Mouse (Mus musculus) intestine, postnatal 0 days (tissue): ENCODE data around the gene Tex13c2. TPM values are rescaled to one million over a fixed set of nuclear protein-coding genes. Genes with fewer than 3 reads are reported as not detected.

ENCODE experiments used
- ATAC-seq: fragments of 200-750 bp; cut with Nextera tagmentation; 2 replicates; pipeline ENCODE4 v1.8.0; 2017; ENCODE audit warnings: mild to moderate bottlenecking, moderate TSS enrichment, moderate library complexity
- H3K27ac ChIP-seq: fragments of 300-500 bp; sonication (generic); 2 replicates; pipeline ENCODE4 v1.5.1; 2014; ENCODE audit warnings: mild to moderate bottlenecking, low read depth, low read length, moderate library complexity
- H3K27me3 ChIP-seq: fragments of 300-500 bp; sonication (generic); replicated peaks from 2 replicates; pipeline ENCODE4 v1.6.1; 2014; ENCODE audit warnings: low read length, mixed read lengths; ENCODE audit not compliant: control insufficient read depth, insufficient read depth
- H3K36me3 ChIP-seq: fragments of 300-500 bp; sonication (generic); 2 replicates; pipeline ENCODE4 v1.6.1; 2014; ENCODE audit warnings: mild to moderate bottlenecking, moderate library complexity; ENCODE audit not compliant: control insufficient read depth, insufficient read depth
- H3K4me1 ChIP-seq: fragments of 300-500 bp; sonication (generic); replicated peaks from 2 replicates; pipeline ENCODE4 v1.6.1; 2014; ENCODE audit warnings: antibody characterized with exemption, low read length, mixed read lengths; ENCODE audit not compliant: control insufficient read depth, insufficient read depth
- H3K4me2 ChIP-seq: fragments of 300-500 bp; sonication (generic); replicated peaks from 2 replicates; pipeline ENCODE4 v1.6.1; 2014; ENCODE audit warnings: low read depth, mild to moderate bottlenecking, moderate library complexity
- H3K4me3 ChIP-seq: fragments of 300-500 bp; sonication (generic); 2 replicates; pipeline ENCODE4 v1.5.1; 2014; ENCODE audit warnings: low read depth, low read length
- H3K9ac ChIP-seq: fragments of 300-500 bp; sonication (generic); 2 replicates; pipeline ENCODE4 v1.6.1; 2014; ENCODE audit warnings: mild to moderate bottlenecking, low read depth, low read length
- H3K9me3 ChIP-seq: fragments of 300-500 bp; sonication (generic); 2 replicates; pipeline ENCODE4 v1.6.1; 2016; ENCODE audit warnings: mixed run types; ENCODE audit not compliant: control insufficient read depth
- CTCF ChIP-seq: sonication (generic); IDR thresholded peaks from 2 replicates; pipeline ENCODE4 v1.5.1; 2016; ENCODE audit warnings: low read depth, mild to moderate bottlenecking, control low read depth, antibody characterized with exemption, moderate library complexity
- WGBS: fragments of 180-500 bp; shearing (Covaris S2); extraction: QIAGEN DNeasy Blood & Tissue Kit; methylation state at CpG from one replicate; pipeline ENCODE4 v1.1.7; 2014; 5-methylcytosine and 5-hydroxymethylcytosine counted together
- polyA plus RNA-seq: library from polyadenylated mRNA; unstranded; fragments of >200 nt; fragmentation: Nextera tagmentation; extraction: Ambion mirVana; gene quantifications from 2 replicates; pipeline ENCODE4 v1.2.1, GENCODE M21; 2015

Tex13c2 gene
- polyA plus RNA-seq, 1 experiment from 2014 or later, result not detected

- Histone ChIP-seq H3K9ac (no peak overlapping the region), H3K27ac (no peak overlapping the region), H3K4me1 (no peaks in the 10 kb centered on the region), H3K36me3 (no peaks in the 10 kb centered on the region), H3K9me3 (no peaks in the 10 kb centered on the region), H3K4me3 (peak overlapping the region; percentile 34), H3K4me2 (peak overlapping the region; percentile 56), H3K27me3 (no peaks in the 10 kb centered on the region)
- TF ChIP-seq CTCF, result peak; percentile 81
- ATAC-seq, result no peak
- WGBS, result 27% methylated on average over 5 of the region's 5 CpGs
These were observed 51.2 kb downstream of the Tex13c2 start for GRCm38 (mm10) chrX:42540756-42541053.

Other genes with a start within 250 kb of the Tex13c2 start
- gene Sh2d1a, start 12.8 kb downstream of the Tex13c2 start, polyA plus RNA-seq, result 0.08 and 0.26 TPM in 2 replicates